Mouse (Mus musculus) spleen, adult 2 months (tissue): ENCODE data around the gene Gm28230.

ENCODE experiments used
- CTCF ChIP-seq: fragments of 200-500 bp; IDR thresholded peaks from 2 replicates; pipeline ENCODE4 v1.5.1; 2011; ENCODE audit warnings: mild to moderate bottlenecking, inconsistent platforms; ENCODE audit not compliant: insufficient read depth, insufficient read length, insufficient replicate concordance; ENCODE audit errors: extremely low read depth
- POLR2A ChIP-seq: fragments of 200-500 bp; IDR thresholded peaks from 2 replicates; pipeline ENCODE4 v1.6.1; 2011; ENCODE audit warnings: low read depth, low read length, inconsistent platforms

- no peak for TF ChIP-seq POLR2A
- TF ChIP-seq CTCF: no peak
Observed at GRCm38 (mm10) chr2:74749337-74750121, 23.0 kb downstream of the Gm28230 start.
